Mouse (Mus musculus) C2C12 (cell line): ENCODE data around the gene Fntb.

Experiments used
- CEBPB ChIP-seq: IDR thresholded peaks from one replicate; pipeline ENCODE4 v1.6.1; 2011; ENCODE audit warnings: low read depth, mild to moderate bottlenecking, control low read depth, moderate library complexity
- CTCF ChIP-seq: IDR thresholded peaks from one replicate; pipeline ENCODE4 v1.5.1; 2011; ENCODE audit not compliant: control insufficient read depth, insufficient read depth, insufficient read length
- FOSL1 ChIP-seq: IDR thresholded peaks from one replicate; pipeline ENCODE4 v1.8.0; 2011; ENCODE audit warnings: mild to moderate bottlenecking, low read length; ENCODE audit not compliant: poor library complexity, insufficient read depth, severe bottlenecking
- MAX ChIP-seq: IDR thresholded peaks from one replicate; pipeline ENCODE4 v1.6.1; 2011; ENCODE audit warnings: mild to moderate bottlenecking, control low read depth
- MYOD1 ChIP-seq: IDR thresholded peaks from one replicate; pipeline ENCODE4 v1.6.1; 2011; ENCODE audit warnings: low read depth; ENCODE audit not compliant: control insufficient read depth, insufficient read length
- MYOG ChIP-seq: IDR thresholded peaks from one replicate; pipeline ENCODE4 v1.6.1; 2011; ENCODE audit not compliant: control insufficient read depth, insufficient read length; ENCODE audit errors: extremely low read depth
- USF1 ChIP-seq: IDR thresholded peaks from one replicate; pipeline ENCODE4 v1.6.1; 2011; ENCODE audit warnings: low read depth, mild to moderate bottlenecking, control low read depth, moderate library complexity

GRCm38 (mm10) chr12:76948185-76948584 lies 182.8 kb downstream of the Fntb start:
- TF ChIP-seq USF1 (no peak), CTCF (no peak), CEBPB (no peak), MYOG (no peak), MYOD1 (no peak), MAX (no peak), FOSL1 (no peak)
